Mouse (Mus musculus): Measurements from ENCODE around the gene Tlcd2.

Tlcd2 gene

GRCm38 (mm10) chr11:75515186-75515585, 53.7 kb downstream of the Tlcd2 start:
- no peak for DNase-seq (ENCODE audit: low read depth, low spot score)

GRCm38 (mm10) chr11:75519834-75520633, 58.5 kb downstream of the Tlcd2 start:
- DNase-seq (ENCODE audit: low read depth, low spot score): no peak

All from WW6 (cell line).